Mouse (Mus musculus) kidney, postnatal 36 days (tissue): ENCODE data around the gene Cidec.

Experiments
- DNase-seq, 2 experiments: peaks; one replicate each; pipeline ENCODE4 v3.0.0; 2021 to 2022; ENCODE audit warnings: mixed read lengths in 2 of 2

Cidec gene

GRCm38 (mm10) chr6:113444207-113444965, 8.8 kb upstream of the Cidec start:
- DNase-seq = peak in 1 of 2 experiments; percentile 57

- peak in 1 of 2 experiments; percentile 26 for DNase-seq
Observed at GRCm38 (mm10) chr6:113443091-113443490, 7.5 kb upstream of the Cidec start.

- peak; percentile 93 to 94 for DNase-seq
Observed at GRCm38 (mm10) chr6:113442442-113443090, 7.0 kb upstream of the Cidec start, which contains the start of gene Jagn1. Jagn1 (plus strand) TSS chr6:113442569.

- DNase-seq = no peak
Observed at GRCm38 (mm10) chr6:113442087-113442441, 6.5 kb upstream of the Cidec start.

GRCm38 (mm10) chr6:113441147-113441680, 5.7 kb upstream of the Cidec start:
- peak; percentile 76 to 90 for DNase-seq

- no peak for DNase-seq
Observed at GRCm38 (mm10) chr6:113440686-113441085, 5.1 kb upstream of the Cidec start.

GRCm38 (mm10) chr6:113438721-113439430, 3.3 kb upstream of the Cidec start:
- peak in 1 of 2 experiments; percentile 41 for DNase-seq

- DNase-seq = no peak
Observed at GRCm38 (mm10) chr6:113437135-113437534, 1.6 kb upstream of the Cidec start.

GRCm38 (mm10) chr6:113434691-113435090, 869 bp downstream of the Cidec start:
- DNase-seq = no peak

- no peak for DNase-seq
Observed at GRCm38 (mm10) chr6:113433661-113434060, 1.9 kb downstream of the Cidec start.

GRCm38 (mm10) chr6:113431801-113432200, 3.8 kb downstream of the Cidec start:
- no peak for DNase-seq

GRCm38 (mm10) chr6:113430846-113431245, 4.7 kb downstream of the Cidec start:
- DNase-seq = no peak

GRCm38 (mm10) chr6:113429965-113430364, 5.6 kb downstream of the Cidec start:
- no peak for DNase-seq

GRCm38 (mm10) chr6:113428006-113428405, 7.6 kb downstream of the Cidec start:
- DNase-seq = no peak

GRCm38 (mm10) chr6:113427397-113427796, 8.2 kb downstream of the Cidec start:
- peak; percentile 25 to 74 for DNase-seq

GRCm38 (mm10) chr6:113426696-113427095, 8.9 kb downstream of the Cidec start:
- DNase-seq = no peak

- DNase-seq = peak; percentile 32 to 49
Observed at GRCm38 (mm10) chr6:113424187-113424586, 11.4 kb downstream of the Cidec start.

- DNase-seq = no peak
Observed at GRCm38 (mm10) chr6:113423000-113423399, 12.6 kb downstream of the Cidec start.

GRCm38 (mm10) chr6:113419199-113419587, 16.4 kb downstream of the Cidec start, which contains the start of gene Rpusd3:
Rpusd3 (minus strand) TSS chr6:113419340.
- peak; percentile 97 to 100 for DNase-seq

- peak; percentile 61 to 64 for DNase-seq
Observed at GRCm38 (mm10) chr6:113418441-113419198, 16.9 kb downstream of the Cidec start.

GRCm38 (mm10) chr6:113416416-113416815, 19.1 kb downstream of the Cidec start:
- peak in 1 of 2 experiments; percentile 23 for DNase-seq

GRCm38 (mm10) chr6:113410001-113410400, 25.6 kb downstream of the Cidec start:
- DNase-seq = no peak
